Mouse (Mus musculus) fat pad, adult 2 months (tissue): ENCODE results near the gene Kif1b.

Experiments
- DNase-seq: peaks from one replicate; pipeline ENCODE4 v3.0.0-alpha.2; 2011; ENCODE audit warnings: low read depth, low spot score; ENCODE audit errors: extremely low read depth

Gene Kif1b

GRCm38 (mm10) chr4:149317387-149317786 is 9.9 kb upstream of the Kif1b start:
- no peak for DNase-seq

DNA sequence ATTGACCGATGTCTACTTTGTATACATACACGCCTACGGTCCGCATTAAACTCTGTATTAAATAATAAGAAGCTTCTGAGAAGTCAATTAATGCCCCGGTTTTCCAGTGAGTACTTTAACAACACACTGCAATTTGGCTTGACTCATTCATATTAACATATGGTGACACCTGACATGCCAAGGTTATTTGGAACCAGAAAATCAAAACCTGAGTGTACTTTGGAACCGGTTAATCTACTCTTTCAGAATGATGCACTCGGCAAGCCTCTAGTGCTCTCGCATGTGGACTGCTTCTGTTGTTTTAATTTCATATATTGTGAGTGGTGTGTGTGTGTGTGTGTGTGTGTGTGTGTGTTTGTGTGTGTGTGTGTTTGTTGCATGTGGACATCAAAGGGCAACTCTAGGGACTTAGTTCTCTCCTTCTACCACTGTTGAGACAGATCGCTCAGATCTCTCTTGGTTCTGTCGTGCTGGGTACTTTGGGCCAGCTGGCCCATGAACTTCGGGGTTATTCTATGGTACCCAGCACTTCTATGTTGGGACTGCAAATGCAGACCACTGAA is 6.9 kb upstream of the Kif1b start:
- DNase-seq = no peak

GRCm38 (mm10) chr4:149313558-149314253 is 6.2 kb upstream of the Kif1b start:
- DNase-seq = no peak

DNA sequence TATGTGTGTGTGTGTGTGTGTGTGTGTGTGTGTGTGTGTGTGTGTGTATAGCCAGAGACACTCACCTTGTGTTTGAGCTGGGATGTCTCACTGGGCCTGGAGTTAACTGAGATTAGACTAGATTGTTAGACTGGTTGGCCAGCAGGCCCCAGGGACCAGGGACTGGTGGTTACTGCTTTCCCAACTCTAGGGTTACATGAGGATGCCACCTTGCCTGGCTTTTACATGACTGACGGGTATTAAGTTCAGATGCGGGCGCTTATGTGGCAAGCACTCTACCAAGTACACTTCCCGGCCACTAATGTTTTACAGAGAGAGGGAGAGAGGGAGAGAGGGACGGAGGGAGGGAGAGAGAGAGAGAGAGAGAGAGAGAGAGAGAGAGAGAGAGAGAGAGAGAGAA is 4.5 kb upstream of the Kif1b start:
- no peak for DNase-seq

DNA sequence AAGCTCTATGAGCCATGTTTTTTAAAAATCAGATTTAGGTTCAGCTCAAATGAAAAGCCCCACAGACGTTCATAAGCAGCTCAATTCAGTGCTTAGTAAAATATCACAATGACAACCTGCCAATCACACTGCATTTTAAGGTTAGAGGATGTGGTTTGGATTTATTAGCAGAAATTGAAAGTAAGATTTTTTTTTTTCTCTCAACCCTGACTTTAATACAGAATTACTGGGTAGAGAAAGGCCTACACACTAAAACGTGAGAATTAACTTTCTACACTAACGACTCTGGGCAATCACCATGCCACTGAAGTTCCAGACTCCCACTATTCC is 963 bp upstream of the Kif1b start:
- no peak for DNase-seq

DNA sequence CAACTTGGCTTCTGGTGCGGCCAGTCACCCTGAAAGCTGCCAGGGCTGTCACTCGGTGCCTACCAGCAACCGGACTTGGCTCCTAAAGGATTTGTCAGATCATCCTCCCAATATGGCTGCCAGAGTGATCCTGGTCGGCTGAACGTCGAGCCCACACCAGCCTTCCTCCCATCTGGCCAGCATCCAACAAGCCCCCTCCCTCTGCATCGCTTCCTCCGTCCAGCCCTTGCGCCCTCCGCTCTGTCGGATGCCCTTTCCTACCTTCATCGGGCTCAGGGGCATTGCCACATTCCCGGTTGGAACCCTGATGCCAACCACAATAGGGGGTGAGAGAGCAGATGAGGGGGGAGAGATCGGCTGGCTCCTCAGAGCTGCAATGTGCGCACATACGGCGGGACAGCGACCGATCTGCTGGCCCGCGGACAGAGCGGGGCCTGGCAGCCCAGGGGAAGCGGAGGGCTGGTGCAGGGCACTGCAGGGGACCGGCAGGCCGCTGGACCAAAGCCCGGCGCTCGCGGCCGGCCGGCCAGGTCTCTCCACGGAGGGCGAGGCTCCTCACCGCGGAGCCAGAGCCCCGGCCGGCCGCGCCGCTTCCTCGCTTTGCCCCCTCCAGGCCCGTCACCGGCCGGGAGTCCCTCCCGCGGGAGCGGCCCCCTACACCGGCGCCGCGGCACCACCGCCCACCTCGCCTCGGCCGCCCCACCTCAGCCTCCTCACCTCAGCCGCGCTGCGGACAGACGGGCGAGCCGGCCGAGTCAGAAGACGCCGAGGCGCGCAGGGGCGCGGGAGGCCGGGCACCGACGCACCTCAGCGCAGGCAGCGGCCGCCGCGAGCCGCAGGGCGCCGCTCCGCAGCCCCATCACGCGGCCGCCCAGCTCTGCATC is 539 bp downstream of the Kif1b start:
- no peak for DNase-seq

GRCm38 (mm10) chr4:149305761-149306711 is 1.5 kb downstream of the Kif1b start:
- DNase-seq = no peak

- no peak for DNase-seq
Measured at GRCm38 (mm10) chr4:149304466-149304865, 3.0 kb downstream of the Kif1b start.

DNA sequence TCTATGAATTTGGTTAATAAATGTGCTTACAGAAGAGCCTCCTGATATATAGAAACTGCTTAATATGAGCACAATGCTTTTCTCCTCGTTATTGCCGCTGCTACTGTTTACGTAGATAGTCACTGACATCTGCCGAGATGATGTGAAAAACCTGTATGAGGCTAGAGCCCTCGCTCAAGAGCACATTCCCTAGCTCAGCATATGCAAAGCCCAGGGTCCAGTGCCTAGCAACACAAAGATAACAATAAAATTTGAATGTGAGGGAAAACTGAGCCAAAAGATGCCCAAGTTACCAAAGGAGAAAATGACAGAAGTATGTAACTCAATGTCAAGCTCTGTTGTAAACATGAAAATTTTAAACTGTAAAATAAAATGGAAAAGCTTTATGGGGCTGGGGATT is 4.0 kb downstream of the Kif1b start:
- no peak for DNase-seq

GRCm38 (mm10) chr4:149302751-149303150 is 4.7 kb downstream of the Kif1b start:
- no peak for DNase-seq

DNA sequence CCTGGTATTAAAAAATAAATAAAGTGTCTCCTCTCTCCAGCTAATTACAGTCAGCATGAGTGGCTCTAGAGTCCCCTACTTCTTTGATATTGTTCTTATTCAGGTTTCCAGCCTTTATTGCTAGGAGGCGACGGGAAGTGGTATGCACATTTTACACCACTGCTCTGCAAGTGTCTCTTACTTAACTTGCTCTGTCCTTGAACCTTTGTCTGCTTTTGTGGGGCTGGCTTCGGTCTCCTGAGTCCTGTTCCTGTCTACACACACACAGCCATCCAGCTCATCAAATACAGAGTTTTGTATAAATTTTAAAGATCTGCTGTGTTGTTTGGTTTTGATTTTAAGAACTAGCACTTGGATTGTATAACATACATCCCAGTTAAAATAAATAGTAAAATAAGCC is 5.4 kb downstream of the Kif1b start:
- no peak for DNase-seq

DNA sequence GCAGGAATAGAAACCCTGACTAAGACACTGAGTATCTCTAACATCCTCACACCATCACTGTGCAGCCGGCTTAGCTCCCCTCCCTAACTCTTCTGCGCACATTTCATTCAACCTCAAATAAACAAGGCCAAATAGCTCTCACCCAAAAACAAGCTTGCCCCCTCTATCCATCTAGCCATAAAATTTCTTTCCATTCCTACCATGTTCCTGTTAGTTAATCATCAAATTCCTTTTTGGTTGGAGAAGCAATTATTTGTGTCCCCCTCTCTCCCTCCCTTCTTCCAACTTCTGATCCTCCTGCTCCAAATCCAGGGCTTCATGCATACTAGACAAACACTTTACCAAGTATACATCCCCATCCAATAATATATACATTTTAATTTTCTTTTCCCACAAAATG is 11.0 kb downstream of the Kif1b start:
- DNase-seq = no peak

DNA sequence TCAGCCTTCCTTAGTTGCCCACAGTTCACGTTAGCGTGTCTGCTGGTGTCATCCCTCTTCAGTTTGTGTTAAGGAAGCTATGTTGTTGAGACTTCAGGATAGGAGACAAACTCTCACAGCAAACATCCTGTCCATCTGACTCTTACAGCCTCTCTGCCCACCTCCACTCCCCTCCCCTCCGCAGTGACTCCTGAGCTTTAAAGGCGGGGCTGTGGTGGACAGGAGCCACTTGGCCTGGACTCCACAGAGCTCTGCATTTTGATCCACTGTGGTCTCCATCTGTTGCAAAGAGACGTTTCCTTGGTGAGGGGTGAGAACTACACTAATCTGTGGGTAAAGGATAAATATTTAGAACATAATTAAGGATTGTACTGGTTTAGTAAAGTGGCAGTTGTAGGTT is 14.5 kb downstream of the Kif1b start:
- no peak for DNase-seq

DNA sequence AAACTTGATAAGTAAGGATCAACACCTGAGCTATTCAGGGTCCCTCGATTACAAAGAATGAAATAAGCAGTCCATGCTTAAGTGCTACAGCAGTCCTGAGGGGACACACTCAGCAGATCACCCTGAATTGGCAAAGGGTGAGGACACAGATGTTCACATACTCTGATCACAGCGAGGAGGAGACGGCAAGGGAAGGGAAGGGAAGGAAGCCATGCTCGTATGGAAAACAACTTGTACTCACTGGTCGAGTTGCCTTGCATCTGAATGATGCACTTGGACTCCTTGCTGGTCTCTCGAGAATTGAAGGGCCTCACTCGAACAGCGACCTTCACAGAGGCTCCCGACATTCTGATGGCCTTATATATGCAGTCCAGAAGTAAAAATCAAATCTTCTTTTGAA is 16.4 kb downstream of the Kif1b start:
- no peak for DNase-seq

GRCm38 (mm10) chr4:149290157-149290750 is 17.2 kb downstream of the Kif1b start:
- DNase-seq = no peak

GRCm38 (mm10) chr4:149286287-149287137 is 21.0 kb downstream of the Kif1b start:
- no peak for DNase-seq

DNA sequence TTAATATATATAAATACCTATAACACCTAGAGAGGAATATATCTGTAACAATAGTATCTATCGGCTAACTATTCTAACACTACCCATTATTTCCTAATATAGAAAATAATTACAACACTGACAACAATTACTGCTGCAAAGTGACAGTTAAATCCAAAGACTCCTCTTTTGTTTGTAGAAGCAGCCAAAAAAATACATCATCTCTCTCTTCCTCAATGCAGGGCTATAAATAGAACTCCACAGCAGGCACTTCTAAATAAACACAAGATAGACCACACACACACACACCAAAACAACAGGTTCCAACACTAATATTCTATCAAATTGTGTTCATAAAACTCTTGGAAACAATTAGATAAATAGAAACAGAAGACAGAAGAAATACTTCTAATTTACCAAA is 21.8 kb downstream of the Kif1b start:
- no peak for DNase-seq

DNA sequence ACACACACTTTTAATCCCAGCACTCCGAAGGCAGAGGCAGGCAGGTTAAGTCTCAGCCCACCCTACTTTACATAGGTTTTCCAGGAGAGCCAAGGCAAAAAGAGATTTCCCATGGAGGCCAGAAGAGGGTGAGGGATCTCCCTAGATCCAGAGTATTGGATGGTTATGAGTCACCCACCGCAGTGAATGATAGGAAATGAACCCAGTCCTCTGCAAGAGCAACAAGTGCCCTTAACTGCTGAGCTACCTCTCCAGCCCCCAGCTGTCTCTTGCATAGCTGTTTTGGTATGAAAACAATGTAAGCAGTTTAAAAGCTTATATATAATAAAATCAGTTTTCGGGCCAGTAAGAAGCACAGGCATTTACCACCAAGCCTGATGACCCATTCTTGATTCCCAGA is 24.5 kb downstream of the Kif1b start:
- DNase-seq = no peak

GRCm38 (mm10) chr4:149282025-149282738 is 25.3 kb downstream of the Kif1b start:
- no peak for DNase-seq
